Mouse (Mus musculus): ENCODE results near the gene Pde6h. TPM values are rescaled to one million over a fixed set of nuclear protein-coding genes. Genes with fewer than 3 reads are reported as not detected.

Gene Pde6h
- polyA plus RNA-seq, 2 experiments from 2014 or later = 0.05 to 0.10 TPM

- ATAC-seq = peak; percentile 68
Observed at GRCm38 (mm10) chr6:136941051-136942021, 17.7 kb downstream of the Pde6h start, which contains the start of gene Arhgdib. TSS of gene Arhgdib (minus strand) at chr6:136941899.

GRCm38 (mm10) chr6:136942280-136942679, 18.6 kb downstream of the Pde6h start:
- no peak for ATAC-seq

- no peak for ATAC-seq
Observed at GRCm38 (mm10) chr6:136943392-136943791, 19.8 kb downstream of the Pde6h start.

- ATAC-seq = peak; percentile 5
Observed at GRCm38 (mm10) chr6:136944511-136944910, 20.9 kb downstream of the Pde6h start.

GRCm38 (mm10) chr6:136946241-136946640, 22.6 kb downstream of the Pde6h start:
- ATAC-seq = no peak

- peak; percentile 84 for ATAC-seq
Observed at GRCm38 (mm10) chr6:136946943-136947342, 23.3 kb downstream of the Pde6h start.

GRCm38 (mm10) chr6:136947716-136948115, 24.1 kb downstream of the Pde6h start:
- ATAC-seq = no peak

- ATAC-seq = no peak
Observed at GRCm38 (mm10) chr6:136950171-136950570, 26.5 kb downstream of the Pde6h start.

GRCm38 (mm10) chr6:136952930-136953329, 29.3 kb downstream of the Pde6h start:
- no peak for ATAC-seq

GRCm38 (mm10) chr6:136954192-136954591, 30.6 kb downstream of the Pde6h start:
- ATAC-seq = no peak

GRCm38 (mm10) chr6:136954715-136955114, 31.1 kb downstream of the Pde6h start:
- no peak for ATAC-seq

- no peak for ATAC-seq
Observed at GRCm38 (mm10) chr6:136955240-136955639, 31.6 kb downstream of the Pde6h start.

- ATAC-seq = no peak
Observed at GRCm38 (mm10) chr6:136957062-136957461, 33.4 kb downstream of the Pde6h start.

GRCm38 (mm10) chr6:136959131-136959530, 35.5 kb downstream of the Pde6h start:
- no peak for ATAC-seq

GRCm38 (mm10) chr6:136962957-136963356, 39.3 kb downstream of the Pde6h start:
- ATAC-seq = no peak

GRCm38 (mm10) chr6:136964609-136965510, 41.2 kb downstream of the Pde6h start:
- ATAC-seq = peak; percentile 78

- ATAC-seq = no peak
Observed at GRCm38 (mm10) chr6:136965912-136966311, 42.3 kb downstream of the Pde6h start.

- ATAC-seq = peak; percentile 33
Observed at GRCm38 (mm10) chr6:136967466-136967865, 43.8 kb downstream of the Pde6h start.

- ATAC-seq = peak; percentile 29
Observed at GRCm38 (mm10) chr6:136968877-136969276, 45.2 kb downstream of the Pde6h start.

- ATAC-seq = peak; percentile 43
Observed at GRCm38 (mm10) chr6:136979274-136980082, 55.8 kb downstream of the Pde6h start.

GRCm38 (mm10) chr6:136980331-136980746, 56.7 kb downstream of the Pde6h start:
- ATAC-seq = peak; percentile 78

- ATAC-seq = no peak
Observed at GRCm38 (mm10) chr6:136982581-136982980, 58.9 kb downstream of the Pde6h start.

Measured in CD4-positive, CD25-positive, alpha-beta regulatory T cell, adult 4 months (primary cell).